In the genomic region with DNA sequence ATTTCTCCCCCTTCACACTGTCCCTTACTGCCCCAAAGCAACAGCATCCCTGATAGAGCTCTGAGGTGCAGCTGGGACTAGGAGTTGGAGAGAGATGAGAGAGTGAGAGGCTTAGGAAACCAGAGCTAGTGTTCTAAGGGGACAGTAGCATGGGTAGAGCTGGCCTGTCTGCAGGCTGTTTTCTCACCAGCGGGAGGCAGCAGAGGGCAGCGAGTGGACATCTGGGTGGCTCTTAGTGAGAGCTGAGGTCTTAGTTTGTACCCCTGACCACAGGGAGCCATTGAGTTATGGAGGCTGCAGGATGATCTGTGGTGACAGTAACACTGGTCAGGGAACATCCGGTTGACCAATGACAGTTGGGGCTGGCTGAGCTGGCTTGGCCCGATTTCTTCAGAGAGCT, we compare ENCODE assay signal across 8 mouse cellular contexts.
DNase-seq lines count a peak whose midpoint lies in the region; ATAC-seq and TF ChIP-seq lines count a peak whose summit lies in the region.

No protein-coding gene starts in this region.

- H3K4me2 ChIP-seq in heart, embryonic 16.5 days (ENCODE audit: low read depth, low read length), result no peak overlapping the region
- no peak overlapping the region for H3K4me2 ChIP-seq in liver, embryonic 12.5 days
- H3K4me2 ChIP-seq in neural tube, embryonic 12.5 days (replicated peaks), result no peak overlapping the region
- H3K4me2 ChIP-seq in stomach, embryonic 15.5 days, result no peak overlapping the region

- 38% methylated on average over 4 of the region's 4 CpGs for WGBS in heart, embryonic 16.5 days
- 34% methylated on average over 4 of the region's 4 CpGs for WGBS in liver, embryonic 12.5 days (ENCODE audit: insufficient replicate concordance)
- WGBS in neural tube, embryonic 12.5 days, result 32% methylated on average over 4 of the region's 4 CpGs
- WGBS in stomach, embryonic 15.5 days, result 39% methylated on average over 4 of the region's 4 CpGs

- peaks cover 4% of the 10 kb centered on the region for H3K36me3 ChIP-seq in heart, embryonic 16.5 days (ENCODE audit: control insufficient read depth, insufficient read depth)
- H3K36me3 ChIP-seq in liver, embryonic 12.5 days, result no peaks in the 10 kb centered on the region
- H3K36me3 ChIP-seq in neural tube, embryonic 12.5 days, result peaks cover 3% of the 10 kb centered on the region; the same call in 1 of the 2 replicates
- H3K36me3 ChIP-seq in stomach, embryonic 15.5 days, result peaks cover 7% of the 10 kb centered on the region; the same call in 1 of the 2 replicates

- ATAC-seq in heart, embryonic 16.5 days (replicated peaks; ENCODE audit: extremely low read depth, insufficient read depth, low FRiP score), result peak; percentile 65
- ATAC-seq in liver, embryonic 12.5 days, result peak; percentile 26; the same call in 1 of the 2 replicates
- ATAC-seq in neural tube, embryonic 12.5 days (ENCODE audit: low FRiP score, low read depth), result peak; percentile 21; the same call in 1 of the 2 replicates
- ATAC-seq in stomach, embryonic 15.5 days (ENCODE audit: insufficient read depth, low FRiP score, low read depth), result 0 out of 2 replicates have a peak, but pooled peaks have one; percentile 3

- no peaks in the 10 kb centered on the region for H3K27me3 ChIP-seq in heart, embryonic 16.5 days (ENCODE audit: control insufficient read depth, insufficient read depth, low read length)
- no peaks in the 10 kb centered on the region for H3K27me3 ChIP-seq in liver, embryonic 12.5 days (replicated peaks)
- no peaks in the 10 kb centered on the region for H3K27me3 ChIP-seq in neural tube, embryonic 12.5 days (replicated peaks)
- H3K27me3 ChIP-seq in stomach, embryonic 15.5 days (replicated peaks), result no peaks in the 10 kb centered on the region

- H3K4me3 ChIP-seq in embryonic fibroblast, embryonic 13.5 days (ENCODE audit: insufficient read depth, low read length), result no peak overlapping the region
- no peak overlapping the region for H3K4me3 ChIP-seq in heart, embryonic 16.5 days (ENCODE audit: low read length)
- no peak overlapping the region for H3K4me3 ChIP-seq in liver, embryonic 12.5 days
- no peak overlapping the region for H3K4me3 ChIP-seq in neural tube, embryonic 12.5 days
- no peak overlapping the region for H3K4me3 ChIP-seq in stomach, embryonic 15.5 days (replicated peaks)

- H3K4me1 ChIP-seq in embryonic fibroblast, embryonic 13.5 days (ENCODE audit: control insufficient read depth, insufficient read depth, low read length), result no peaks in the 10 kb centered on the region
- H3K4me1 ChIP-seq in heart, embryonic 16.5 days (ENCODE audit: control insufficient read depth, insufficient read depth, low read length), result peaks cover 23% of the 10 kb centered on the region
- no peaks in the 10 kb centered on the region for H3K4me1 ChIP-seq in liver, embryonic 12.5 days
- peaks cover 9% of the 10 kb centered on the region for H3K4me1 ChIP-seq in neural tube, embryonic 12.5 days
- H3K4me1 ChIP-seq in stomach, embryonic 15.5 days, result peaks cover 7% of the 10 kb centered on the region

- H3K9me3 ChIP-seq in heart, embryonic 16.5 days (replicated peaks; ENCODE audit: control insufficient read depth, low read length), result no peaks in the 10 kb centered on the region
- no peaks in the 10 kb centered on the region for H3K9me3 ChIP-seq in liver, embryonic 12.5 days (replicated peaks)
- H3K9me3 ChIP-seq in neural tube, embryonic 12.5 days, result no peaks in the 10 kb centered on the region
- H3K9me3 ChIP-seq in stomach, embryonic 15.5 days, result no peaks in the 10 kb centered on the region

- 0 out of 2 replicates have a peak overlapping the region, but pooled peaks have one; percentile 32 for H3K9ac ChIP-seq in heart, embryonic 16.5 days (ENCODE audit: low read length)
- no peak overlapping the region for H3K9ac ChIP-seq in liver, embryonic 12.5 days
- H3K9ac ChIP-seq in neural tube, embryonic 12.5 days, result no peak overlapping the region
- no peak overlapping the region for H3K9ac ChIP-seq in stomach, embryonic 15.5 days

- peak; percentile 80 for DNase-seq in 3T3-L1 (ENCODE audit: low read depth, low spot score)
- DNase-seq in adrenal gland, postnatal 4 days (ENCODE audit: low spot score in 2 of 2), result peak; percentile 72 to 77
- DNase-seq in kidney, postnatal 14 days, result peak; percentile 88

- H3K27ac ChIP-seq in embryonic fibroblast, embryonic 13.5 days (ENCODE audit: insufficient read depth, low read length), result no peak overlapping the region
- no peak overlapping the region for H3K27ac ChIP-seq in heart, embryonic 16.5 days (ENCODE audit: low read length)
- H3K27ac ChIP-seq in liver, embryonic 12.5 days, result no peak overlapping the region
- H3K27ac ChIP-seq in neural tube, embryonic 12.5 days, result no peak overlapping the region
- H3K27ac ChIP-seq in stomach, embryonic 15.5 days, result no peak overlapping the region

- no peak for TF ChIP-seq POLR2A in embryonic fibroblast, embryonic 13.5 days (IDR thresholded peaks at IDR 0.05; ENCODE audit: low read depth, low read length)

- TF ChIP-seq CTCF in embryonic fibroblast, embryonic 13.5 days (IDR thresholded peaks at IDR 0.05; ENCODE audit: borderline replicate concordance, insufficient read depth, low read length), result peak; percentile 77

Comparison
In these comparisons a context has a peak if more than half of its experiments do, and no peak if none do; other contexts are left out.
1. ATAC-seq: peak in every context shown above with its lines; median percentile 65 in heart, embryonic 16.5 days; 26 in liver, embryonic 12.5 days; 21 in neural tube, embryonic 12.5 days; 3 in stomach, embryonic 15.5 days.